Mouse (Mus musculus) kidney, postnatal 25 days (tissue): ENCODE measurements around the gene Fam167b.
A peak's percentile ranks its signal among the peaks of the same experiment; 100 is the strongest.

Source experiments
- DNase-seq, 2 experiments: peaks; one replicate each; pipeline ENCODE4 v3.0.0; 2021; ENCODE audit warnings: mixed read lengths in 2 of 2

Gene Fam167b

GRCm38 (mm10) chr4:129600233-129601158, 22.1 kb upstream of the Fam167b start, which contains the start of the genes Eif3i and Tmem234:
Gene Eif3i, minus strand, starts transcription at chr4:129600648.
Gene Tmem234, plus strand, starts transcription at chr4:129600668.
- peak; percentile 83 to 92 for DNase-seq

GRCm38 (mm10) chr4:129588865-129589264, 10.5 kb upstream of the Fam167b start:
- DNase-seq: no peak

GRCm38 (mm10) chr4:129586943-129587342, 8.6 kb upstream of the Fam167b start:
- peak; percentile 49 to 60 for DNase-seq

GRCm38 (mm10) chr4:129585773-129586172, 7.4 kb upstream of the Fam167b start:
- DNase-seq: no peak

GRCm38 (mm10) chr4:129584884-129585608, 6.7 kb upstream of the Fam167b start:
- DNase-seq: peak; percentile 92 to 96

GRCm38 (mm10) chr4:129584370-129584769, 6.0 kb upstream of the Fam167b start:
- DNase-seq: no peak

GRCm38 (mm10) chr4:129582251-129582650, 3.9 kb upstream of the Fam167b start:
- no peak for DNase-seq

- DNase-seq: no peak
Observed at GRCm38 (mm10) chr4:129580347-129580746, 2.0 kb upstream of the Fam167b start.

- no peak for DNase-seq
Observed at GRCm38 (mm10) chr4:129577688-129578087, 661 bp downstream of the Fam167b start.

- peak; percentile 86 to 88 for DNase-seq
Observed at GRCm38 (mm10) chr4:129576863-129577491, 1.4 kb downstream of the Fam167b start.

GRCm38 (mm10) chr4:129575171-129575844, 3.0 kb downstream of the Fam167b start:
- peak; percentile 37 to 73 for DNase-seq

GRCm38 (mm10) chr4:129573430-129573829, 4.9 kb downstream of the Fam167b start, which contains the start of gene Lck:
Gene Lck, minus strand, starts transcription at chr4:129573641.
- peak in 1 of 2 experiments; percentile 44 for DNase-seq

GRCm38 (mm10) chr4:129573093-129573370, 5.3 kb downstream of the Fam167b start:
- DNase-seq: no peak

GRCm38 (mm10) chr4:129572236-129573092, 5.9 kb downstream of the Fam167b start:
- peak; percentile 17 to 70 for DNase-seq

GRCm38 (mm10) chr4:129571551-129572084, 6.7 kb downstream of the Fam167b start:
- DNase-seq: no peak

GRCm38 (mm10) chr4:129570028-129570427, 8.3 kb downstream of the Fam167b start:
- DNase-seq: no peak

GRCm38 (mm10) chr4:129568366-129568765, 10.0 kb downstream of the Fam167b start:
- DNase-seq: no peak

GRCm38 (mm10) chr4:129565139-129565538, 13.2 kb downstream of the Fam167b start:
- no peak for DNase-seq

- peak in 1 of 2 experiments; percentile 51 for DNase-seq
Observed at GRCm38 (mm10) chr4:129563718-129564117, 14.6 kb downstream of the Fam167b start.

GRCm38 (mm10) chr4:129561184-129561583, 17.2 kb downstream of the Fam167b start:
- no peak for DNase-seq

- DNase-seq: no peak
Observed at GRCm38 (mm10) chr4:129558321-129558955, 19.9 kb downstream of the Fam167b start.
